Mouse (Mus musculus) midbrain, embryonic 11.5 days (tissue): ENCODE measurements at regions not wholly inside any gene's neighbourhood (a gene's known extent, or its start where the extent isn't known, plus 50 kb on each side); places are given as distances from the start of the nearest gene placed in this dataset.

Source experiments
- ATAC-seq: fragments of 200-750 bp; cut with Nextera tagmentation; 2 replicates; pipeline ENCODE4 v1.8.0; 2017; ENCODE audit warnings: moderate TSS enrichment, moderate library complexity; ENCODE audit not compliant: low FRiP score
- DNase-seq: peaks from one replicate; pipeline ENCODE4 v3.0.0; 2015; ENCODE audit warnings: low spot score; ENCODE audit errors: missing footprints
- H3K27ac ChIP-seq: fragments of 300-500 bp; sonication (generic); 2 replicates; pipeline ENCODE4 v1.5.1; 2014; ENCODE audit warnings: low read depth, low read length
- H3K27me3 ChIP-seq: fragments of 300-500 bp; sonication (generic); 2 replicates; pipeline ENCODE4 v1.6.1; 2014; ENCODE audit warnings: mild to moderate bottlenecking, low read length, moderate library complexity, mixed read lengths; ENCODE audit not compliant: control insufficient read depth, insufficient read depth
- H3K36me3 ChIP-seq: fragments of 300-500 bp; sonication (generic); 2 replicates; pipeline ENCODE4 v1.6.1; 2014; ENCODE audit warnings: mild to moderate bottlenecking, low read length, moderate library complexity, mixed read lengths; ENCODE audit not compliant: control insufficient read depth, insufficient read depth
- H3K4me1 ChIP-seq: fragments of 300-500 bp; sonication (generic); 2 replicates; pipeline ENCODE4 v1.6.1; 2014; ENCODE audit warnings: low read length; ENCODE audit not compliant: control insufficient read depth, insufficient read depth
- H3K4me2 ChIP-seq: fragments of 300-500 bp; sonication (generic); 2 replicates; pipeline ENCODE4 v1.6.1; 2014; ENCODE audit warnings: mild to moderate bottlenecking, moderate library complexity
- H3K4me3 ChIP-seq: fragments of 300-500 bp; sonication (generic); 2 replicates; pipeline ENCODE4 v1.5.1; 2014; ENCODE audit warnings: low read depth, low read length
- H3K9ac ChIP-seq: fragments of 300-500 bp; sonication (generic); 2 replicates; pipeline ENCODE4 v1.6.1; 2014; ENCODE audit warnings: low read length
- H3K9me3 ChIP-seq: fragments of 300-500 bp; sonication (generic); 2 replicates; pipeline ENCODE4 v1.6.1; 2016; ENCODE audit warnings: low read length; ENCODE audit not compliant: control insufficient read depth
- WGBS: fragments of 180-500 bp; shearing (Covaris S2); extraction: QIAGEN DNeasy Blood & Tissue Kit; methylation state at CpG from one replicate; pipeline ENCODE4 v1.1.7; 2014; 5-methylcytosine and 5-hydroxymethylcytosine counted together

- 91% methylated on average over 15 of the region's 15 CpGs for WGBS
- no peaks in the 10 kb centered on the region for H3K27me3 ChIP-seq
- H3K4me1 ChIP-seq, result no peaks in the 10 kb centered on the region
Measured at GRCm38 (mm10) chr3:52662164-52662908, 354.7 kb downstream of the Cog6 start.

GRCm38 (mm10) chr3:52653006-52653405 lies 364.0 kb downstream of the Cog6 start:
- H3K4me3 ChIP-seq, result no peak overlapping the region
- WGBS, result 81% methylated on average over 5 of the region's 5 CpGs

More at GRCm38 (mm10) chr3:52662164-52662908, 354.7 kb downstream of the Cog6 start:
- DNase-seq (no peak), ATAC-seq (no peak)
- Histone ChIP-seq H3K36me3 (no peaks in the 10 kb centered on the region), H3K27ac (no peak overlapping the region), H3K9ac (no peak overlapping the region), H3K4me2 (no peak overlapping the region), H3K9me3 (no peaks in the 10 kb centered on the region), H3K4me3 (no peak overlapping the region)

GRCm38 (mm10) chr3:52652476-52652870 lies 364.6 kb downstream of the Cog6 start:
- WGBS, result 91% methylated on average over 2 of the region's 2 CpGs
- no peak overlapping the region for H3K4me3 ChIP-seq
- H3K9me3 ChIP-seq, result no peaks in the 10 kb centered on the region
- ATAC-seq, result no peak
- DNase-seq, result no peak
- no peaks in the 10 kb centered on the region for H3K27me3 ChIP-seq
- no peaks in the 10 kb centered on the region for H3K36me3 ChIP-seq
- H3K9ac ChIP-seq, result no peak overlapping the region
- no peaks in the 10 kb centered on the region for H3K4me1 ChIP-seq
- no peak overlapping the region for H3K4me2 ChIP-seq
- H3K27ac ChIP-seq, result no peak overlapping the region

More at GRCm38 (mm10) chr3:52653006-52653405, 364.0 kb downstream of the Cog6 start:
- Histone ChIP-seq H3K4me1 (no peaks in the 10 kb centered on the region), H3K36me3 (no peaks in the 10 kb centered on the region), H3K27ac (no peak overlapping the region), H3K27me3 (no peaks in the 10 kb centered on the region), H3K9me3 (no peaks in the 10 kb centered on the region), H3K9ac (no peak overlapping the region), H3K4me2 (no peak overlapping the region)
- no peak for ATAC-seq
- no peak for DNase-seq

- DNase-seq (no peak), ATAC-seq (no peak)
- 76% methylated on average over 7 of the region's 7 CpGs for WGBS
- H3K9ac ChIP-seq, result no peak overlapping the region
- no peak overlapping the region for H3K4me2 ChIP-seq
- H3K4me1 ChIP-seq, result no peaks in the 10 kb centered on the region
- H3K9me3 ChIP-seq, result no peaks in the 10 kb centered on the region
- H3K36me3 ChIP-seq, result no peaks in the 10 kb centered on the region
- H3K27me3 ChIP-seq, result no peaks in the 10 kb centered on the region
- no peak overlapping the region for H3K4me3 ChIP-seq
- H3K27ac ChIP-seq, result no peak overlapping the region
Measured at GRCm38 (mm10) chr3:52651862-52652475, 365.1 kb downstream of the Cog6 start.

GRCm38 (mm10) chr3:52650071-52650470 lies 367.0 kb downstream of the Cog6 start:
- Histone ChIP-seq H3K27ac (no peak overlapping the region), H3K4me1 (no peaks in the 10 kb centered on the region; the same call in 1 of the 2 replicates), H3K9ac (no peak overlapping the region), H3K36me3 (no peaks in the 10 kb centered on the region), H3K4me2 (no peak overlapping the region), H3K27me3 (no peaks in the 10 kb centered on the region), H3K9me3 (no peaks in the 10 kb centered on the region), H3K4me3 (no peak overlapping the region)
- no peak for ATAC-seq
- 87% methylated on average over 3 of the region's 3 CpGs for WGBS
- no peak for DNase-seq

- no peaks in the 10 kb centered on the region for H3K9me3 ChIP-seq
- H3K27ac ChIP-seq, result no peak overlapping the region
- H3K27me3 ChIP-seq, result no peaks in the 10 kb centered on the region; the same call in 1 of the 2 replicates
- ATAC-seq, result no peak
- no peak overlapping the region for H3K4me2 ChIP-seq
- no peaks in the 10 kb centered on the region for H3K36me3 ChIP-seq
- no peak overlapping the region for H3K9ac ChIP-seq
- H3K4me1 ChIP-seq, result peaks cover 11% of the 10 kb centered on the region
- 84% methylated on average over 4 of the region's 4 CpGs for WGBS
- H3K4me3 ChIP-seq, result no peak overlapping the region
- DNase-seq, result no peak
Measured at GRCm38 (mm10) chr3:52648836-52649500, 368.1 kb downstream of the Cog6 start.

- DNase-seq, result no peak
- Histone ChIP-seq H3K27ac (no peak overlapping the region), H3K36me3 (no peaks in the 10 kb centered on the region), H3K27me3 (no peaks in the 10 kb centered on the region; the same call in 1 of the 2 replicates), H3K9me3 (no peaks in the 10 kb centered on the region), H3K4me2 (no peak overlapping the region), H3K4me3 (no peak overlapping the region), H3K9ac (no peak overlapping the region), H3K4me1 (peaks cover 19% of the 10 kb centered on the region)
- WGBS, result 94% methylated on average over 5 of the region's 5 CpGs
- ATAC-seq, result no peak
Measured at GRCm38 (mm10) chr3:52647900-52648299, 369.1 kb downstream of the Cog6 start.

GRCm38 (mm10) chr3:52647161-52647692 lies 369.8 kb downstream of the Cog6 start:
- no peaks in the 10 kb centered on the region; the same call in 1 of the 2 replicates for H3K27me3 ChIP-seq
- DNase-seq (no peak), ATAC-seq (no peak)
- H3K9me3 ChIP-seq, result no peaks in the 10 kb centered on the region
- WGBS, result 84% methylated on average over 10 of the region's 10 CpGs
- no peak overlapping the region for H3K27ac ChIP-seq
- no peak overlapping the region for H3K4me2 ChIP-seq
- no peak overlapping the region for H3K9ac ChIP-seq
- H3K4me1 ChIP-seq, result peaks cover 19% of the 10 kb centered on the region
- H3K4me3 ChIP-seq, result no peak overlapping the region
- H3K36me3 ChIP-seq, result no peaks in the 10 kb centered on the region

GRCm38 (mm10) chr3:52645156-52645555 lies 371.9 kb downstream of the Cog6 start:
- ATAC-seq (no peak), DNase-seq (no peak)
- Histone ChIP-seq H3K4me3 (no peak overlapping the region), H3K9ac (no peak overlapping the region), H3K4me1 (peaks cover 19% of the 10 kb centered on the region), H3K36me3 (no peaks in the 10 kb centered on the region), H3K4me2 (no peak overlapping the region), H3K9me3 (no peaks in the 10 kb centered on the region), H3K27ac (no peak overlapping the region), H3K27me3 (no peaks in the 10 kb centered on the region; the same call in 1 of the 2 replicates)
- WGBS, result 61% methylated on average over 12 of the region's 12 CpGs
